ENCODE assay signal across 9 mouse cellular contexts in the genomic region with DNA sequence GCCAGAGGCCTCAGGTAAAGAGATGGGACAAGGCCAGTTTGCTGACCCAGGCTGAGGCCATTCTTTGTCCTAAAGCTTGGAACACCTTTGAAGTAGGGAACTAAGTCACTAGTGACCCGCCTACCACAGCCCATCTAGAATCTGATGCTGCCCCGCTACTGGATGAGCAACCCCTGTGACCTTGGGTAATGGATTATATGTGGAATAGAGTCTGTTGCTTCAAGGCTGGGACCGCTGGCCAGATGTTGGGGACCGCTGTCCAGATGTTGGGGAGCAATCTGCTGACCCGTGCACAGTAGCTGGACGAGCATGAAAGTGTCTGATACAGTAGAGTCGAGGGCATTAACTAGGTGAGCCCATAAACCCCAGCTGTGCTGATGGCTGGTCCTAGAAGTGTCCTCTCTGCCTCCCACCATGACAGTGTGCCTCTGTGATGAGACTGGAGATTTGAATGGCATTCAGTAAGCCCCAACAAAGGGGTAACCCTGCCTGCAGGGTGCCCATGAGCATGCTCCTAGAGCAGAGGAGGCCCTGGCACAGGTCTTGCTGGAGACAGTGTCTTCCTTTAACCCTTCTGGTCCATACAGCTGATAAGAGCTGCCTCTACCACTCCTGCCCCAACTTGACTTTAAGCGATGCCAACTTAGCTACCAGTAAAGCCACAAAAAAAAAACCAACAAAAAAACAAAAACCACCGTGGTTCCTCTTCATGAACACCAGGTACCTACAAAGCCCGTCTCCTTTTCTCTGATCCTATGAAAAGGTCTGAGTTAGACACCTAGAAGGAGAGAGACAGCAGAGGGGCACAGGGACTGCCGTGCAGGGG. TPM values are rescaled to one million over a fixed set of nuclear protein-coding genes. Genes with fewer than 3 reads are reported as not detected.
A peak's percentile ranks its signal among the peaks of the same experiment; 100 is the strongest.
DNase-seq lines count a peak whose midpoint lies in the region; ATAC-seq and TF ChIP-seq lines count a peak whose summit lies in the region.
"Had no signal": no experiment of that assay in that cellular context is flagged by ENCODE, and none has a peak within 500 bp of the region (broad histone marks: within the 10 kb centered on the region; RNA-seq: fewer than 3 reads in every experiment).

No protein-coding gene starts in this region.

- H3K4me2 ChIP-seq in forebrain, embryonic 15.5 days (replicated peaks) = peak overlapping the region; percentile 96
- peak overlapping the region; percentile 97 for H3K4me2 ChIP-seq in liver, embryonic 13.5 days

- WGBS in forebrain, embryonic 15.5 days = 86% methylated on average over 11 of the region's 11 CpGs
- WGBS in liver, embryonic 13.5 days (ENCODE audit: insufficient replicate concordance) = 57% methylated on average over 11 of the region's 11 CpGs

- DNase-seq in heart, adult 11 months = peak; percentile 92
- no peak for DNase-seq in heart, adult 9 months (ENCODE audit: low spot score in 2 of 2)
- DNase-seq in G1E (ENCODE audit: low spot score) = no peak
- no peak for DNase-seq in liver, embryonic 13.5 days
- DNase-seq in embryo, embryonic 11 days = no peak
- DNase-seq in frontal cortex, postnatal 25 days (ENCODE audit: low spot score in 2 of 2) = no peak
- DNase-seq in natural killer cell, adult 2 months (ENCODE audit: low spot score in 2 of 2) = no peak

- no peak for ATAC-seq in G1E (ENCODE audit: extremely low read depth, insufficient number of reproducible peaks, low FRiP score, poor library complexity, severe bottlenecking)
- ATAC-seq in forebrain, embryonic 15.5 days (replicated peaks) = no peak
- no peak for ATAC-seq in liver, embryonic 13.5 days (ENCODE audit: low read depth)

- no peaks in the 10 kb centered on the region for H3K9me3 ChIP-seq in G1E (replicated peaks)
- no peaks in the 10 kb centered on the region for H3K9me3 ChIP-seq in forebrain, embryonic 15.5 days
- no peaks in the 10 kb centered on the region for H3K9me3 ChIP-seq in liver, embryonic 13.5 days (replicated peaks)

- peaks cover 91% of the 10 kb centered on the region for H3K4me1 ChIP-seq in G1E (ENCODE audit: insufficient read depth, low read depth, low read length)
- H3K4me1 ChIP-seq in forebrain, embryonic 15.5 days = peaks cover 76% of the 10 kb centered on the region
- H3K4me1 ChIP-seq in liver, embryonic 13.5 days (replicated peaks) = peaks cover 88% of the 10 kb centered on the region

- H3K27me3 ChIP-seq in G1E (ENCODE audit: insufficient read depth, low read length) = no peaks in the 10 kb centered on the region
- H3K27me3 ChIP-seq in forebrain, embryonic 15.5 days = no peaks in the 10 kb centered on the region
- no peaks in the 10 kb centered on the region for H3K27me3 ChIP-seq in liver, embryonic 13.5 days

- TF ChIP-seq CTCF in G1E (IDR thresholded peaks at IDR 0.05; ENCODE audit: low read depth, low read length) = no peak

- peak overlapping the region; percentile 93 for H3K4me3 ChIP-seq in G1E (ENCODE audit: low read depth, low read length)
- H3K4me3 ChIP-seq in forebrain, embryonic 15.5 days = peak overlapping the region; percentile 95
- H3K4me3 ChIP-seq in liver, embryonic 13.5 days (replicated peaks) = peak overlapping the region; percentile 92

- no peak overlapping the region for H3K27ac ChIP-seq in forebrain, embryonic 15.5 days (replicated peaks)
- H3K27ac ChIP-seq in liver, embryonic 13.5 days = peak overlapping the region; percentile 91

- peaks cover 84% of the 10 kb centered on the region for H3K36me3 ChIP-seq in G1E (replicated peaks)
- peaks cover 34% of the 10 kb centered on the region for H3K36me3 ChIP-seq in forebrain, embryonic 15.5 days
- H3K36me3 ChIP-seq in liver, embryonic 13.5 days = peaks cover 49% of the 10 kb centered on the region

- peak overlapping the region; percentile 97; the same call in 1 of the 2 replicates for H3K9ac ChIP-seq in forebrain, embryonic 15.5 days (replicated peaks)
- H3K9ac ChIP-seq in liver, embryonic 13.5 days = peak overlapping the region; percentile 98

RNA-seq across cellular contexts. Expression of gene Ppp1r9b, which starts 4.3 kb away (rescaled TPM):
- 87.8 and 117 TPM in 2 replicates for total RNA-seq in G1E (2014; fragmentation: Nextera tagmentation)
- total RNA-seq in G1E (2017) = 68.2 and 83.2 TPM in 2 replicates
- polyA plus RNA-seq in G1E (2012) = 207 and 233 TPM in 2 replicates
- 23.0 and 23.9 TPM in 2 replicates for polyA plus RNA-seq in forebrain, embryonic 15.5 days (2015; fragmentation: Nextera tagmentation; extraction: Ambion mirVana)
- polyA plus RNA-seq in liver, embryonic 13.5 days (2015; fragmentation: Nextera tagmentation; extraction: Ambion mirVana) = 10.0 and 10.6 TPM in 2 replicates

RNA-seq across cellular contexts. Expression of gene Samd14, which starts 14.5 kb away (rescaled TPM):
- 71.8 and 84.9 TPM in 2 replicates for total RNA-seq in G1E (2014; fragmentation: Nextera tagmentation)
- total RNA-seq in G1E (2017) = 26.1 and 30.0 TPM in 2 replicates
- polyA plus RNA-seq in G1E (2012) = 356 and 518 TPM in 2 replicates
- 120 and 123 TPM in 2 replicates for polyA plus RNA-seq in forebrain, embryonic 15.5 days (2015; fragmentation: Nextera tagmentation; extraction: Ambion mirVana)
- polyA plus RNA-seq in liver, embryonic 13.5 days (2015; fragmentation: Nextera tagmentation; extraction: Ambion mirVana) = 35.4 and 36.3 TPM in 2 replicates

RNA-seq across cellular contexts. Expression of gene Sgca, which starts 19.0 kb away (rescaled TPM):
- total RNA-seq in G1E (2014; fragmentation: Nextera tagmentation) (not detected in 2 replicates), G1E (2017) (0.06 and 0.87 TPM in 2 replicates)
- polyA plus RNA-seq in G1E (2012) = not detected in 2 replicates
- polyA plus RNA-seq in forebrain, embryonic 15.5 days (2015; fragmentation: Nextera tagmentation; extraction: Ambion mirVana) = not detected in 2 replicates
- polyA plus RNA-seq in liver, embryonic 13.5 days (2015; fragmentation: Nextera tagmentation; extraction: Ambion mirVana) = 0.21 and 0.28 TPM in 2 replicates

RNA-seq across cellular contexts. Expression of gene Hils1, which starts 27.8 kb away (rescaled TPM):
- not detected in 2 replicates for total RNA-seq in G1E (2014; fragmentation: Nextera tagmentation)
- total RNA-seq in G1E (2017) = not detected in 2 replicates
- not detected in 2 replicates for polyA plus RNA-seq in G1E (2012)
- not detected in 2 replicates for polyA plus RNA-seq in forebrain, embryonic 15.5 days (2015; fragmentation: Nextera tagmentation; extraction: Ambion mirVana)
- polyA plus RNA-seq in liver, embryonic 13.5 days (2015; fragmentation: Nextera tagmentation; extraction: Ambion mirVana) = not detected in 2 replicates
- total RNA-seq: layer of hippocampus, postnatal 14 days had no signal

RNA-seq across cellular contexts. Expression of gene Pdk2, which starts 46.0 kb away (rescaled TPM):
- total RNA-seq in G1E (2014; fragmentation: Nextera tagmentation) (40.3 and 46.1 TPM in 2 replicates), G1E (2017) (3.7 and 3.9 TPM in 2 replicates)
- polyA plus RNA-seq in G1E (2012) = 33.7 and 37.8 TPM in 2 replicates
- polyA plus RNA-seq in forebrain, embryonic 15.5 days (2015; fragmentation: Nextera tagmentation; extraction: Ambion mirVana) = 26.4 and 27.3 TPM in 2 replicates
- 5.8 and 8.6 TPM in 2 replicates for polyA plus RNA-seq in liver, embryonic 13.5 days (2015; fragmentation: Nextera tagmentation; extraction: Ambion mirVana)
